In the genomic region with DNA sequence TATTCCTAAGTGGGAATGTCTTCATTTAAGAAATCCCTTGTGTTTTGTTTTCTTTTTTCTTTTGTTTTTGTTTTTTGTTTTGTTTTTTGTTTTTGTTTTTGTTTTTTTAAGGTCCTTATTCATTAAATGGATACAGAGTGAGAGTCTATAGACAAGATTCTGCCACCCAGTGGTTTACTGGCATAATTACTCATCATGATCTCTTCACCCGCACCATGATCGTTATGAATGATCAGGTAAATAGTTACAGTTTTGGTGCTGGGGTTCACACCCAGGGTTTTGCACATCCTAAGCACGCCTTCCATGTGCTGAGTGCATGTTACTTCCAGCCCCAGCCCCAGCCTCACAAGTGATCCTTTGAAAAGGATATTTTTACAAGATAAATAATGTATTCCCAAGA, we compare ENCODE assay signal across 12 mouse cellular contexts.
A peak's percentile ranks its signal among the peaks of the same experiment; 100 is the strongest.
DNase-seq lines count a peak whose midpoint lies in the region; ATAC-seq and TF ChIP-seq lines count a peak whose summit lies in the region.
"Had no signal": no experiment of that assay in that cellular context is flagged by ENCODE, and none has a peak within 500 bp of the region (broad histone marks: within the 10 kb centered on the region; RNA-seq: fewer than 3 reads in every experiment).

No protein-coding gene starts in this region.

- DNase-seq in cerebellum, adult 2 months: no peak
- no peak for DNase-seq in cerebellum, adult 18-20 months
- DNase-seq in kidney, adult 2 months: peak; percentile 27
- DNase-seq in midbrain, postnatal 0 days (ENCODE audit: low spot score): peak; percentile 64
- peak; percentile 44 for DNase-seq in splenic B cell, adult 2 months (ENCODE audit: low read depth, low spot score)
- DNase-seq in thymus, postnatal 36 days: no peak
- DNase-seq: adrenal gland, postnatal 14 days; cerebellum, adult 11 months; kidney, adult 8-10 months; right cerebral cortex, adult 18-20 months had no signal

- H3K36me3 ChIP-seq in kidney, adult 2 months (ENCODE audit: control insufficient read depth, insufficient read depth, low read length): peaks cover 2% of the 10 kb centered on the region
- H3K36me3 ChIP-seq in kidney, embryonic 15.5 days: peaks cover 45% of the 10 kb centered on the region
- H3K36me3 ChIP-seq in midbrain, postnatal 0 days (ENCODE audit: insufficient read depth, low read length): peaks cover 16% of the 10 kb centered on the region
- peaks cover 24% of the 10 kb centered on the region for H3K36me3 ChIP-seq in midbrain, embryonic 13.5 days
- peaks cover 11% of the 10 kb centered on the region for H3K36me3 ChIP-seq in splenic B cell, adult 2 months (ENCODE audit: control insufficient read depth, insufficient read depth, low read length, poor library complexity, severe bottlenecking)

- H3K9me3 ChIP-seq in kidney, embryonic 15.5 days (replicated peaks): no peaks in the 10 kb centered on the region
- H3K9me3 ChIP-seq in midbrain, postnatal 0 days (ENCODE audit: low read length): no peaks in the 10 kb centered on the region
- H3K9me3 ChIP-seq in midbrain, embryonic 13.5 days: no peaks in the 10 kb centered on the region

- H3K4me3 ChIP-seq in cerebellum, adult 2 months (replicated peaks; ENCODE audit: insufficient read depth, low read depth, low read length): no peak overlapping the region
- H3K4me3 ChIP-seq in kidney, adult 2 months (ENCODE audit: insufficient read depth, low read depth, low read length): no peak overlapping the region
- no peak overlapping the region for H3K4me3 ChIP-seq in kidney, embryonic 15.5 days (replicated peaks)
- H3K4me3 ChIP-seq in midbrain, postnatal 0 days (ENCODE audit: low read depth, low read length): no peak overlapping the region
- no peak overlapping the region for H3K4me3 ChIP-seq in midbrain, embryonic 13.5 days (replicated peaks)

- H3K27ac ChIP-seq in cerebellum, adult 2 months (ENCODE audit: insufficient read depth, low read length): no peak overlapping the region
- H3K27ac ChIP-seq in kidney, adult 2 months (ENCODE audit: insufficient read depth, low read depth, low read length): no peak overlapping the region
- H3K27ac ChIP-seq in kidney, embryonic 15.5 days: no peak overlapping the region
- H3K27ac ChIP-seq in midbrain, postnatal 0 days (ENCODE audit: low read depth, low read length): no peak overlapping the region
- H3K27ac ChIP-seq in midbrain, embryonic 13.5 days: no peak overlapping the region

- no peak for TF ChIP-seq POLR2A in cerebellum, adult 2 months (IDR thresholded peaks at IDR 0.05; ENCODE audit: borderline replicate concordance, insufficient read depth, low read length)
- TF ChIP-seq POLR2A in kidney, adult 2 months (IDR thresholded peaks at IDR 0.05; ENCODE audit: low read depth, low read length): no peak

- TF ChIP-seq CTCF in cerebellum, adult 2 months (IDR thresholded peaks at IDR 0.05; ENCODE audit: borderline replicate concordance, insufficient read depth, low read depth, low read length): peak; percentile 23; the same call in 1 of the 2 replicates
- 0 out of 2 replicates have a peak, but pooled peaks have one; percentile 4 for TF ChIP-seq CTCF in kidney, adult 2 months (conservative IDR thresholded peaks at IDR 0.05; ENCODE audit: insufficient read depth, insufficient read length, low read depth, low read length)
- TF ChIP-seq CTCF in midbrain, postnatal 0 days (IDR thresholded peaks at IDR 0.05): peak; percentile 71

- no peak overlapping the region for H3K9ac ChIP-seq in kidney, embryonic 15.5 days
- H3K9ac ChIP-seq in midbrain, postnatal 0 days (replicated peaks; ENCODE audit: low read length, poor library complexity, severe bottlenecking): no peak overlapping the region
- no peak overlapping the region for H3K9ac ChIP-seq in midbrain, embryonic 13.5 days (replicated peaks)

- no peaks in the 10 kb centered on the region for H3K27me3 ChIP-seq in cerebellum, adult 2 months (ENCODE audit: control insufficient read depth, insufficient read depth, low read length)
- H3K27me3 ChIP-seq in kidney, adult 2 months (replicated peaks; ENCODE audit: control insufficient read depth, insufficient read depth, low read length): no peaks in the 10 kb centered on the region
- no peaks in the 10 kb centered on the region for H3K27me3 ChIP-seq in kidney, embryonic 15.5 days
- no peaks in the 10 kb centered on the region for H3K27me3 ChIP-seq in midbrain, postnatal 0 days (ENCODE audit: insufficient read depth, low read length)
- no peaks in the 10 kb centered on the region for H3K27me3 ChIP-seq in midbrain, embryonic 13.5 days
- no peaks in the 10 kb centered on the region for H3K27me3 ChIP-seq in splenic B cell, adult 2 months (ENCODE audit: control insufficient read depth, insufficient read depth, low read length, poor library complexity, severe bottlenecking)

- H3K4me2 ChIP-seq in kidney, embryonic 15.5 days: no peak overlapping the region
- H3K4me2 ChIP-seq in midbrain, postnatal 0 days (ENCODE audit: low read depth, low read length, poor library complexity, severe bottlenecking): no peak overlapping the region
- H3K4me2 ChIP-seq in midbrain, embryonic 13.5 days (replicated peaks): no peak overlapping the region

- WGBS in cerebellum, adult 2 months: 48% methylated on average over 3 of the region's 3 CpGs
- WGBS in kidney, adult 2 months: 56% methylated on average over 3 of the region's 3 CpGs
- WGBS in kidney, embryonic 15.5 days: 82% methylated on average over 3 of the region's 3 CpGs
- 77% methylated on average over 3 of the region's 3 CpGs for WGBS in midbrain, postnatal 0 days
- WGBS in midbrain, embryonic 13.5 days: 80% methylated on average over 3 of the region's 3 CpGs

- ATAC-seq in kidney, embryonic 15.5 days (replicated peaks; ENCODE audit: low FRiP score): no peak
- no peak for ATAC-seq in midbrain, postnatal 0 days (ENCODE audit: low FRiP score)
- ATAC-seq in midbrain, embryonic 13.5 days: no peak

- peaks cover 19% of the 10 kb centered on the region for H3K4me1 ChIP-seq in cerebellum, adult 2 months (ENCODE audit: control insufficient read depth, insufficient read depth, low read length)
- 0 out of 2 replicates have a peak, but pooled peaks cover 2% of the 10 kb centered on the region for H3K4me1 ChIP-seq in kidney, adult 2 months (ENCODE audit: control insufficient read depth, insufficient read depth, low read length)
- H3K4me1 ChIP-seq in kidney, embryonic 15.5 days: peaks cover 4% of the 10 kb centered on the region; the same call in 1 of the 2 replicates
- H3K4me1 ChIP-seq in midbrain, postnatal 0 days (ENCODE audit: insufficient read depth, low read length): no peaks in the 10 kb centered on the region
- H3K4me1 ChIP-seq in midbrain, embryonic 13.5 days (replicated peaks): peaks cover 5% of the 10 kb centered on the region; the same call in 1 of the 2 replicates

Comparison
In these comparisons a context has a peak if more than half of its experiments do, and no peak if none do; other contexts are left out.
1. DNase-seq: peak in kidney, adult 2 months (single experiment), midbrain, postnatal 0 days (single experiment) and splenic B cell, adult 2 months (single experiment); none in cerebellum, adult 2 months (0 of 2), cerebellum, adult 18-20 months (0 of 2) and thymus, postnatal 36 days (0 of 2).
2. CTCF ChIP-seq: peak in every context shown above with its lines; median percentile 71 in midbrain, postnatal 0 days; 23 in cerebellum, adult 2 months; 4 in kidney, adult 2 months.